Mouse (Mus musculus): Measurements from ENCODE around the gene Gm47996.
"Not testable (repeated sequence)": the region's sequence is repeated elsewhere in the genome, so short reads cannot be mapped to it uniquely, and the experiment has no call there.

Gm47996 gene

GRCm38 (mm10) chr1:151208493-151208892, 1.4 kb upstream of the Gm47996 start:
- DNase-seq (ENCODE audit: low spot score) = not testable (repeated sequence)

- not testable (repeated sequence) for DNase-seq (ENCODE audit: low spot score)
Observed at GRCm38 (mm10) chr1:151208944-151209343, 987 bp upstream of the Gm47996 start.

GRCm38 (mm10) chr1:151211666-151212065, 1.7 kb downstream of the Gm47996 start:
- not testable (repeated sequence) for DNase-seq (ENCODE audit: low spot score)

- DNase-seq (ENCODE audit: low spot score) = no peak
Observed at GRCm38 (mm10) chr1:151214862-151215261, 4.9 kb downstream of the Gm47996 start.

- no peak for DNase-seq (ENCODE audit: low spot score)
Observed at GRCm38 (mm10) chr1:151215985-151216384, 6.1 kb downstream of the Gm47996 start.

GRCm38 (mm10) chr1:151216417-151216816, 6.5 kb downstream of the Gm47996 start:
- DNase-seq (ENCODE audit: low spot score) = no peak

- no peak for DNase-seq (ENCODE audit: low spot score)
Observed at GRCm38 (mm10) chr1:151219045-151219444, 9.1 kb downstream of the Gm47996 start.

GRCm38 (mm10) chr1:151220098-151220497, 10.2 kb downstream of the Gm47996 start:
- DNase-seq (ENCODE audit: low spot score) = no peak

GRCm38 (mm10) chr1:151222561-151223267, 12.8 kb downstream of the Gm47996 start:
- DNase-seq (ENCODE audit: low spot score) = no peak

GRCm38 (mm10) chr1:151223377-151223776, 13.4 kb downstream of the Gm47996 start:
- DNase-seq (ENCODE audit: low spot score) = no peak

- no peak for DNase-seq (ENCODE audit: low spot score)
Observed at GRCm38 (mm10) chr1:151224536-151224935, 14.6 kb downstream of the Gm47996 start.

- no peak for DNase-seq (ENCODE audit: low spot score)
Observed at GRCm38 (mm10) chr1:151227506-151227905, 17.6 kb downstream of the Gm47996 start.

GRCm38 (mm10) chr1:151228320-151228989, 18.5 kb downstream of the Gm47996 start:
- no peak for DNase-seq (ENCODE audit: low spot score)

- DNase-seq (ENCODE audit: low spot score) = no peak
Observed at GRCm38 (mm10) chr1:151232346-151232745, 22.4 kb downstream of the Gm47996 start.

GRCm38 (mm10) chr1:151233756-151234155, 23.8 kb downstream of the Gm47996 start:
- no peak for DNase-seq (ENCODE audit: low spot score)

- no peak for DNase-seq (ENCODE audit: low spot score)
Observed at GRCm38 (mm10) chr1:151235574-151235973, 25.6 kb downstream of the Gm47996 start.

- no peak for DNase-seq (ENCODE audit: low spot score)
Observed at GRCm38 (mm10) chr1:151236141-151236930, 26.4 kb downstream of the Gm47996 start.

GRCm38 (mm10) chr1:151237780-151238179, 27.8 kb downstream of the Gm47996 start:
- DNase-seq (ENCODE audit: low spot score) = no peak

- no peak for DNase-seq (ENCODE audit: low spot score)
Observed at GRCm38 (mm10) chr1:151243332-151243731, 33.4 kb downstream of the Gm47996 start.

- DNase-seq (ENCODE audit: low spot score) = no peak
Observed at GRCm38 (mm10) chr1:151244013-151244412, 34.1 kb downstream of the Gm47996 start.

- no peak for DNase-seq (ENCODE audit: low spot score)
Observed at GRCm38 (mm10) chr1:151244761-151245160, 34.8 kb downstream of the Gm47996 start.

- no peak for DNase-seq (ENCODE audit: low spot score)
Observed at GRCm38 (mm10) chr1:151245165-151245564, 35.2 kb downstream of the Gm47996 start.

- no peak for DNase-seq (ENCODE audit: low spot score)
Observed at GRCm38 (mm10) chr1:151245846-151246245, 35.9 kb downstream of the Gm47996 start.
